Mouse (Mus musculus): Measurements from ENCODE around the gene Col17a1. TPM values are rescaled to one million over a fixed set of nuclear protein-coding genes. Genes with fewer than 3 reads are reported as not detected.

Col17a1 gene
- 21.6 TPM in 2 replicates for polyA plus RNA-seq (2014; fragmentation: Nextera tagmentation; extraction: Ambion mirVana)

GRCm38 (mm10) chr19:47691994-47692393, at the start of gene Col17a1:
Gene Col17a1 (minus strand): TSS chr19:47692094.
- peak; percentile 42 for DNase-seq (ENCODE audit: low spot score)
- H3K9ac ChIP-seq (ENCODE audit: low read depth, low read length), result peak within 1 kb of the TSS; percentile 35
- H3K27ac ChIP-seq (replicated peaks; ENCODE audit: low read depth, low read length), result peak within 1 kb of the TSS; percentile 46
- H3K4me3 ChIP-seq (ENCODE audit: low read depth, low read length), result peak within 1 kb of the TSS; percentile 28
- H3K4me2 ChIP-seq (ENCODE audit: low read depth, low read length), result peak within 1 kb of the TSS; percentile 27; the same call in 1 of the 2 replicates
- H3K9me3 ChIP-seq (ENCODE audit: control insufficient read depth, low read length), result no peaks in the 10 kb centered on the region
- no peak for ATAC-seq (ENCODE audit: low read depth)
- 64% methylated on average over 6 of the region's 6 CpGs for WGBS
- peaks cover 2% of the 10 kb centered on the region; the same call in 1 of the 2 replicates for H3K4me1 ChIP-seq (ENCODE audit: control insufficient read depth, insufficient read depth, low read length)
- no peaks in the 10 kb centered on the region for H3K27me3 ChIP-seq (replicated peaks; ENCODE audit: control insufficient read depth, insufficient read depth, low read length)
- H3K36me3 ChIP-seq (ENCODE audit: control insufficient read depth, insufficient read depth, low read length), result no peaks in the 10 kb centered on the region

- ATAC-seq (ENCODE audit: low read depth) (no peak), DNase-seq (ENCODE audit: low spot score) (peak; percentile 82)
- peaks cover 20% of the 10 kb centered on the region for H3K4me1 ChIP-seq (ENCODE audit: control insufficient read depth, insufficient read depth, low read length)
- peak overlapping the region; percentile 78 for H3K4me3 ChIP-seq (ENCODE audit: low read depth, low read length)
- peak overlapping the region; percentile 90 for H3K9ac ChIP-seq (ENCODE audit: low read depth, low read length)
- H3K27me3 ChIP-seq (replicated peaks; ENCODE audit: control insufficient read depth, insufficient read depth, low read length), result no peaks in the 10 kb centered on the region
- H3K9me3 ChIP-seq (ENCODE audit: control insufficient read depth, low read length), result no peaks in the 10 kb centered on the region
- peak overlapping the region; percentile 99 for H3K27ac ChIP-seq (replicated peaks; ENCODE audit: low read depth, low read length)
- H3K36me3 ChIP-seq (ENCODE audit: control insufficient read depth, insufficient read depth, low read length), result peaks cover 43% of the 10 kb centered on the region
- H3K4me2 ChIP-seq (ENCODE audit: low read depth, low read length), result peak overlapping the region; percentile 65
- WGBS, result 2% methylated on average over 14 of the region's 15 CpGs
Observed at GRCm38 (mm10) chr19:47731931-47732330, 40.0 kb upstream of the Col17a1 start.

- Histone ChIP-seq H3K9ac (ENCODE audit: low read depth, low read length) (peak within 1 kb of the TSS; percentile 90), H3K27ac (replicated peaks; ENCODE audit: low read depth, low read length) (peak within 1 kb of the TSS; percentile 99), H3K9me3 (ENCODE audit: control insufficient read depth, low read length) (no peaks in the 10 kb centered on the region), H3K4me1 (ENCODE audit: control insufficient read depth, insufficient read depth, low read length) (peaks cover 20% of the 10 kb centered on the region), H3K27me3 (replicated peaks; ENCODE audit: control insufficient read depth, insufficient read depth, low read length) (no peaks in the 10 kb centered on the region), H3K4me3 (ENCODE audit: low read depth, low read length) (peak within 1 kb of the TSS; percentile 78), H3K36me3 (ENCODE audit: control insufficient read depth, insufficient read depth, low read length) (peaks cover 36% of the 10 kb centered on the region), H3K4me2 (ENCODE audit: low read depth, low read length) (peak within 1 kb of the TSS; percentile 73)
- ATAC-seq (ENCODE audit: low read depth) (peak; percentile 94), DNase-seq (ENCODE audit: low spot score) (peak; percentile 99)
- WGBS, result under 1% methylated on average over 54 of the region's 72 CpGs
Observed at GRCm38 (mm10) chr19:47731071-47731881, 39.4 kb upstream of the Col17a1 start, which contains the start of gene Sfr1. Gene Sfr1 (plus strand): TSS chr19:47731682.

- peak overlapping the region; percentile 90 for H3K9ac ChIP-seq (ENCODE audit: low read depth, low read length)
- peak overlapping the region; percentile 73 for H3K4me2 ChIP-seq (ENCODE audit: low read depth, low read length)
- no peaks in the 10 kb centered on the region for H3K27me3 ChIP-seq (replicated peaks; ENCODE audit: control insufficient read depth, insufficient read depth, low read length)
- H3K27ac ChIP-seq (replicated peaks; ENCODE audit: low read depth, low read length), result peak overlapping the region; percentile 99
- H3K9me3 ChIP-seq (ENCODE audit: control insufficient read depth, low read length), result no peaks in the 10 kb centered on the region
- peaks cover 24% of the 10 kb centered on the region for H3K4me1 ChIP-seq (ENCODE audit: control insufficient read depth, insufficient read depth, low read length)
- WGBS, result 0% methylated on average over 8 of the region's 12 CpGs
- DNase-seq (ENCODE audit: low spot score) (peak; percentile 98), ATAC-seq (ENCODE audit: low read depth) (peak; percentile 84)
- peaks cover 30% of the 10 kb centered on the region for H3K36me3 ChIP-seq (ENCODE audit: control insufficient read depth, insufficient read depth, low read length)
- H3K4me3 ChIP-seq (ENCODE audit: low read depth, low read length), result peak overlapping the region; percentile 78
Observed at GRCm38 (mm10) chr19:47730691-47731070, 38.8 kb upstream of the Col17a1 start.

- no peak overlapping the region for H3K4me2 ChIP-seq (ENCODE audit: low read depth, low read length)
- no peak overlapping the region for H3K9ac ChIP-seq (ENCODE audit: low read depth, low read length)
- H3K4me3 ChIP-seq (ENCODE audit: low read depth, low read length), result no peak overlapping the region
- no peaks in the 10 kb centered on the region for H3K9me3 ChIP-seq (ENCODE audit: control insufficient read depth, low read length)
- no peaks in the 10 kb centered on the region for H3K36me3 ChIP-seq (ENCODE audit: control insufficient read depth, insufficient read depth, low read length)
- peaks cover 22% of the 10 kb centered on the region; the same call in 1 of the 2 replicates for H3K4me1 ChIP-seq (ENCODE audit: control insufficient read depth, insufficient read depth, low read length)
- 42% methylated on average over 7 of the region's 7 CpGs for WGBS
- DNase-seq (ENCODE audit: low spot score) (peak; percentile 75), ATAC-seq (ENCODE audit: low read depth) (no peak)
- H3K27me3 ChIP-seq (replicated peaks; ENCODE audit: control insufficient read depth, insufficient read depth, low read length), result no peaks in the 10 kb centered on the region
- H3K27ac ChIP-seq (replicated peaks; ENCODE audit: low read depth, low read length), result 0 out of 2 replicates have a peak overlapping the region, but pooled peaks have one; percentile 28
Observed at GRCm38 (mm10) chr19:47725643-47726140, 33.8 kb upstream of the Col17a1 start.

- 73% methylated on average over 4 of the region's 4 CpGs for WGBS
- Histone ChIP-seq H3K4me1 (ENCODE audit: control insufficient read depth, insufficient read depth, low read length) (peaks cover 15% of the 10 kb centered on the region; the same call in 1 of the 2 replicates), H3K9me3 (ENCODE audit: control insufficient read depth, low read length) (no peaks in the 10 kb centered on the region), H3K4me3 (ENCODE audit: low read depth, low read length) (no peak overlapping the region), H3K27me3 (replicated peaks; ENCODE audit: control insufficient read depth, insufficient read depth, low read length) (no peaks in the 10 kb centered on the region), H3K9ac (ENCODE audit: low read depth, low read length) (no peak overlapping the region), H3K4me2 (ENCODE audit: low read depth, low read length) (no peak overlapping the region), H3K36me3 (ENCODE audit: control insufficient read depth, insufficient read depth, low read length) (no peaks in the 10 kb centered on the region), H3K27ac (replicated peaks; ENCODE audit: low read depth, low read length) (no peak overlapping the region)
- DNase-seq (ENCODE audit: low spot score) (no peak), ATAC-seq (ENCODE audit: low read depth) (no peak)
Observed at GRCm38 (mm10) chr19:47724903-47725302, 33.0 kb upstream of the Col17a1 start.

GRCm38 (mm10) chr19:47722471-47722870, 30.6 kb upstream of the Col17a1 start:
- no peaks in the 10 kb centered on the region for H3K27me3 ChIP-seq (replicated peaks; ENCODE audit: control insufficient read depth, insufficient read depth, low read length)
- DNase-seq (ENCODE audit: low spot score), result no peak

GRCm38 (mm10) chr19:47719147-47719546, 27.3 kb upstream of the Col17a1 start:
- no peak overlapping the region for H3K9ac ChIP-seq (ENCODE audit: low read depth, low read length)
- H3K27me3 ChIP-seq (replicated peaks; ENCODE audit: control insufficient read depth, insufficient read depth, low read length), result no peaks in the 10 kb centered on the region
- H3K4me1 ChIP-seq (ENCODE audit: control insufficient read depth, insufficient read depth, low read length), result no peaks in the 10 kb centered on the region
- 90% methylated on average over 3 of the region's 3 CpGs for WGBS
- H3K9me3 ChIP-seq (ENCODE audit: control insufficient read depth, low read length), result peaks cover 4% of the 10 kb centered on the region; the same call in 1 of the 2 replicates
- ATAC-seq (ENCODE audit: low read depth) (no peak), DNase-seq (ENCODE audit: low spot score) (no peak)
- H3K27ac ChIP-seq (replicated peaks; ENCODE audit: low read depth, low read length), result no peak overlapping the region
- no peak overlapping the region for H3K4me2 ChIP-seq (ENCODE audit: low read depth, low read length)
- H3K36me3 ChIP-seq (ENCODE audit: control insufficient read depth, insufficient read depth, low read length), result no peaks in the 10 kb centered on the region
- no peak overlapping the region for H3K4me3 ChIP-seq (ENCODE audit: low read depth, low read length)

More at GRCm38 (mm10) chr19:47722471-47722870, 30.6 kb upstream of the Col17a1 start:
- Histone ChIP-seq H3K27ac (replicated peaks; ENCODE audit: low read depth, low read length) (no peak overlapping the region), H3K4me2 (ENCODE audit: low read depth, low read length) (no peak overlapping the region), H3K4me1 (ENCODE audit: control insufficient read depth, insufficient read depth, low read length) (peaks cover 4% of the 10 kb centered on the region; the same call in 1 of the 2 replicates), H3K9ac (ENCODE audit: low read depth, low read length) (no peak overlapping the region), H3K4me3 (ENCODE audit: low read depth, low read length) (no peak overlapping the region), H3K9me3 (ENCODE audit: control insufficient read depth, low read length) (no peaks in the 10 kb centered on the region), H3K36me3 (ENCODE audit: control insufficient read depth, insufficient read depth, low read length) (no peaks in the 10 kb centered on the region)
- 64% methylated on average over 6 of the region's 6 CpGs for WGBS
- ATAC-seq (ENCODE audit: low read depth), result no peak

All from embryonic facial prominence, embryonic 14.5 days (tissue).